Mouse (Mus musculus) lung, postnatal 0 days (tissue): ENCODE data around the gene Adam12.

Experiments
- CTCF ChIP-seq: IDR thresholded peaks from 2 replicates; pipeline ENCODE4 v1.5.1; 2016; ENCODE audit warnings: antibody characterized with exemption, mild to moderate bottlenecking
- EP300 ChIP-seq: IDR thresholded peaks from 2 replicates; pipeline ENCODE4 v1.6.1; 2016; ENCODE audit warnings: antibody characterized with exemption, mild to moderate bottlenecking, control low read depth

DNA sequence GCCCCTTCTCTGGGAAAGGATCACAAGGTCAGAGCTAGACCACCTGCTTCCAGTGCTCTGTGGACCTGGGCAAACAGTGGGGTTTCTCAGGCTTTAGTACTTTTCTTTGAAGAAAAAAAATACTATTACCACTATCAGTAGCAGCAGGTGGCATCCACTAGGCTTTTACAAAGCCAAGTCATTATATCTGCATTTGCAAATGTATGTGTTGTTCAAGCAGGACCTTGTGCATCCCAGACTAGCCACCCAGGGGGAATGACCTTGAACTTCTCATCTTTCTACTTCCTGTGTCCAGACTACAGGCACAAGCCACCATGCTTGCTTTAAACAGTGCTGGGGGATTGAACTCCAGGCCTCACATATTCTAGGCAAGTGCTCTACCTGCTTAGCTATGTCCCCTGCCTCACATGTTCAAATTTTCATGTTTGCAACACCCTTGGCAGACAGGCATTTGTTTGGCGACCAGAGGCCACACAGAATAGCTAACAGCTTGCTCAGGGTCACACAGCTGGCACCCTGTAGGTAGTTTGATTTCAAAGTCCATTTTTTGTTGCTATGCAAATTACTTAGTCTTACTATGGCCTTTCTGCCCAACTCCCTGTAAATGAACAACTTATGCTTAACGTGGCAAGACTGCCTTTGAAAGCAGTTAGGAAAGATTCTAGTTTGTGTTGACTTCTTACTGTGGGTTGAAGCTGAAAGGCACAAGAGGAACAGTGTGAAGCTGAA is 209.6 kb downstream of the Adam12 start:
- TF ChIP-seq CTCF (no peak), EP300 (no peak)
